Mouse (Mus musculus) liver, postnatal 0 days (tissue): ENCODE results near the gene Ift57. TPM values are rescaled to one million over a fixed set of nuclear protein-coding genes. Genes with fewer than 3 reads are reported as not detected.

Experiments
- ATAC-seq: fragments of 200-750 bp; cut with Nextera tagmentation; 2 replicates; pipeline ENCODE4 v1.8.0; 2017; ENCODE audit warnings: mild to moderate bottlenecking, moderate library complexity
- DNase-seq: peaks from one replicate; pipeline ENCODE4 v3.0.0-alpha.2; 2016
- H3K27ac ChIP-seq: fragments of 300-500 bp; sonication (generic); 2 replicates; pipeline ENCODE4 v1.5.1; 2014; ENCODE audit warnings: antibody characterized with exemption, moderate library complexity, mild to moderate bottlenecking, low read depth
- H3K27me3 ChIP-seq: fragments of 300-500 bp; sonication (generic); 2 replicates; pipeline ENCODE4 v1.6.1; 2014; ENCODE audit warnings: low read length, control low read depth, mixed read lengths; ENCODE audit not compliant: insufficient read depth
- H3K36me3 ChIP-seq: fragments of 300-500 bp; sonication (generic); replicated peaks from 2 replicates; pipeline ENCODE4 v1.6.1; 2014; ENCODE audit warnings: mild to moderate bottlenecking, control low read depth, low read length, moderate library complexity, mixed read lengths; ENCODE audit not compliant: insufficient read depth
- H3K4me1 ChIP-seq: fragments of 300-500 bp; sonication (generic); 2 replicates; pipeline ENCODE4 v1.6.1; 2014; ENCODE audit warnings: antibody characterized with exemption, mild to moderate bottlenecking, control low read depth; ENCODE audit not compliant: insufficient read depth
- H3K4me2 ChIP-seq: fragments of 300-500 bp; sonication (generic); 2 replicates; pipeline ENCODE4 v1.6.1; 2014; ENCODE audit warnings: low read depth, mild to moderate bottlenecking, low read length, moderate library complexity, mixed read lengths
- H3K4me3 ChIP-seq: fragments of 300-500 bp; sonication (generic); 2 replicates; pipeline ENCODE4 v1.5.1; 2014; ENCODE audit warnings: low read depth, low read length
- H3K9ac ChIP-seq: fragments of 300-500 bp; sonication (generic); replicated peaks from 2 replicates; pipeline ENCODE4 v1.6.1; 2014; ENCODE audit warnings: mild to moderate bottlenecking, moderate library complexity
- H3K9me3 ChIP-seq: fragments of 300-500 bp; sonication (generic); 2 replicates; pipeline ENCODE4 v1.6.1; 2016; ENCODE audit warnings: mild to moderate bottlenecking, control low read depth, low read length, mixed read lengths
- CTCF ChIP-seq: sonication (generic); IDR thresholded peaks from 2 replicates; pipeline ENCODE4 v1.5.1; 2016; ENCODE audit warnings: antibody characterized with exemption, low read depth
- EP300 ChIP-seq: IDR thresholded peaks from 2 replicates; pipeline ENCODE4 v1.6.1; 2016; ENCODE audit warnings: antibody characterized with exemption, low read depth, mild to moderate bottlenecking
- WGBS: fragments of 180-500 bp; shearing (Covaris S2); extraction: QIAGEN DNeasy Blood & Tissue Kit; methylation state at CpG from one replicate; pipeline ENCODE4 v1.1.7; 2014; ENCODE audit not compliant: insufficient replicate concordance; 5-methylcytosine and 5-hydroxymethylcytosine counted together
- polyA plus RNA-seq: library from polyadenylated mRNA; unstranded; fragments of >200 nt; fragmentation: Nextera tagmentation; extraction: Ambion mirVana; gene quantifications from 2 replicates; pipeline ENCODE4 v1.2.1, GENCODE M21; 2015

Gene Ift57
- polyA plus RNA-seq, 1 experiment from 2014 or later = 4.0 TPM

DNA sequence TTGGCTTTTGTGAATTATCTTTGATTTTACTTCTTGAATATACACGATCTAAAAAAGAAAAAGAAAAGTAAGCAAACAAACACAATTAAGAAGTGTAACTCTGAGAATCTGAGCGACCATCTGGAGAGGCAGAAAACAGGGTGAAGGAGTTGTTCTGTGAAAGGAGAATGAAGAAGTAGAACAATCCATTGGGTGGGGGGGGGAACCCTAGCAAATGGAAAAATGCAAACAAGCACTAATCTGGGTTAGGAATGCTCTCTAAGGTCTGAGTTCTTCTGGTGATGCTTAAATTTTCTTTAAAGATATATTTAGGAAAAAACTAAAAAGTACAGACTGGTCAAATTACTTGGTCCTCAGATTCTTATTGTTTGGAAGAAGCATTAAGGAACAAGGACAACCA, 112.9 kb downstream of the Ift57 start:
- ATAC-seq (no peak), DNase-seq (no peak)
- no peaks in the 10 kb centered on the region for H3K36me3 ChIP-seq
- peaks cover 12% of the 10 kb centered on the region; the same call in 1 of the 2 replicates for H3K4me1 ChIP-seq
- H3K9me3 ChIP-seq = no peaks in the 10 kb centered on the region
- no peaks in the 10 kb centered on the region for H3K27me3 ChIP-seq
- H3K27ac ChIP-seq = no peak overlapping the region
- WGBS = 70% methylated on average over 2 of the region's 2 CpGs
- H3K4me3 ChIP-seq = no peak overlapping the region
- H3K9ac ChIP-seq = no peak overlapping the region
- no peak for TF ChIP-seq EP300
- no peak for TF ChIP-seq CTCF
- no peak overlapping the region for H3K4me2 ChIP-seq

DNA sequence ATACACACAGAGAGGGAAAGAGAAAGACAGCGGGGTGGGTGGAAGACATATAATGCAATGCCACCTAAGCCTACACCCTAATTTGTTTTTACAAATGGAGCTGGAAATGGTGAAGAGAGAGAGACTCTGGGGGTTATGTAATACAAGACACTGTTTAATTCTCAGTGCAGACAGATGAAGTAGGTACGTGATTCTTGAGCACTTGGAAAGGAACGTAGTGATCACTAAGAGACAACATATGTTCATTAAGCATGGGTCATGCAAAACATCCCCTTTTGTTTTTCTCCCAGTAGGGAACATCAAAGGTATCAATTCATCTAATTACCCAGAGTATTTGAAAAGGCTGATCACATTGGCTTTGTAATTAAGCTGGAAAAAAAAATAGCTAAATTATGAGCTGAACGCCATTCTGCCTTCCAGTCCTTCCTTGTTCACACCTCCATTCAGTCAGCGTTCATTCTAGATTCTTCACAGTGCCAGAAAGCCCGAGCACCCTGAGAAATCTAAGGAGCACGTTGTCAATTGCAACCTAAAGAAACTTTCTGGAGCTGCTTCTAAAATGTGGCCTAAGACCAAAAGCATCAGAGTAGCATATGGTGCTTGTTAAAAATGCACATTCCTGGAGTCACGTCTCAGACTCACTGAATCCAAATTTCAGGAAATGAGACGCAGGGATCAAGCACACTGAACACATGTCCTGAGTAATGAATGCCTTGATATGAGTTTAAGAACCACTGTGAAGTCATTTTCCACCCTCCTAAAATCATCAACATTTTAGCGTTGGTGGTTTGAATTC, 114.0 kb downstream of the Ift57 start:
- ATAC-seq (no peak), DNase-seq (no peak)
- H3K4me2 ChIP-seq = no peak overlapping the region
- H3K9ac ChIP-seq = no peak overlapping the region
- H3K36me3 ChIP-seq = no peaks in the 10 kb centered on the region
- TF ChIP-seq CTCF (no peak), EP300 (no peak)
- no peak overlapping the region for H3K27ac ChIP-seq
- no peaks in the 10 kb centered on the region for H3K9me3 ChIP-seq
- H3K27me3 ChIP-seq = no peaks in the 10 kb centered on the region
- 87% methylated on average over 10 of the region's 10 CpGs for WGBS
- peaks cover 6% of the 10 kb centered on the region for H3K4me1 ChIP-seq
- H3K4me3 ChIP-seq = no peak overlapping the region

DNA sequence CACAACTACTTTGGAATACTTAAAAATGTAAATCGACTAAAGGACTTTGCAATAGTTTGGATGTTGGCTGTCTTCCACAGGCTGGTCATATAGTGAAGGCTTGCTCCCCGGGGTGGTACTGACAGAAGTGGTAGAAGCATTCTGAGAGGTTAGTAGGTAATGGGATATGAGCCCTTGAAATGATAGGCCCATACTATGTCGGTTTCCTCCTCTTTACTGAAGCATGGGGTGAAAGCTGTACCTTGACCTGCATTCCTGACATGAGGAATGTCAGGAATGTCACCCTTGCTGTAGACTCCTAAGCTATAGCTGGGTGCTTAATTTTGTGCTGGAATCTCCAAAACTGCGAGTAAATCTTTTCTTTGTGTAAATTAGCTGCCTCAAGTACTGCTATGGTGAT, 115.4 kb downstream of the Ift57 start:
- DNase-seq = no peak
- no peak overlapping the region for H3K4me3 ChIP-seq
- no peak overlapping the region for H3K27ac ChIP-seq
- H3K36me3 ChIP-seq = no peaks in the 10 kb centered on the region
- no peak overlapping the region for H3K9ac ChIP-seq
- no peaks in the 10 kb centered on the region for H3K27me3 ChIP-seq
- WGBS = 71% methylated on average over 4 of the region's 4 CpGs
- peaks cover 14% of the 10 kb centered on the region for H3K4me1 ChIP-seq
- H3K4me2 ChIP-seq = no peak overlapping the region
- no peaks in the 10 kb centered on the region for H3K9me3 ChIP-seq
- no peak for ATAC-seq
- TF ChIP-seq EP300 (no peak), CTCF (no peak)

Other genes with a start within 250 kb of the Ift57 start
- gene Cd47, start 101.3 kb downstream of the Ift57 start, polyA plus RNA-seq = 285 and 286 TPM in 2 replicates